Mouse (Mus musculus) lung, postnatal 0 days (tissue): Measurements from ENCODE around the gene Prickle3.

Experiments used
- CTCF ChIP-seq: IDR thresholded peaks from 2 replicates; pipeline ENCODE4 v1.5.1; 2016; ENCODE audit warnings: antibody characterized with exemption, mild to moderate bottlenecking
- EP300 ChIP-seq: IDR thresholded peaks from 2 replicates; pipeline ENCODE4 v1.6.1; 2016; ENCODE audit warnings: antibody characterized with exemption, mild to moderate bottlenecking, control low read depth

DNA sequence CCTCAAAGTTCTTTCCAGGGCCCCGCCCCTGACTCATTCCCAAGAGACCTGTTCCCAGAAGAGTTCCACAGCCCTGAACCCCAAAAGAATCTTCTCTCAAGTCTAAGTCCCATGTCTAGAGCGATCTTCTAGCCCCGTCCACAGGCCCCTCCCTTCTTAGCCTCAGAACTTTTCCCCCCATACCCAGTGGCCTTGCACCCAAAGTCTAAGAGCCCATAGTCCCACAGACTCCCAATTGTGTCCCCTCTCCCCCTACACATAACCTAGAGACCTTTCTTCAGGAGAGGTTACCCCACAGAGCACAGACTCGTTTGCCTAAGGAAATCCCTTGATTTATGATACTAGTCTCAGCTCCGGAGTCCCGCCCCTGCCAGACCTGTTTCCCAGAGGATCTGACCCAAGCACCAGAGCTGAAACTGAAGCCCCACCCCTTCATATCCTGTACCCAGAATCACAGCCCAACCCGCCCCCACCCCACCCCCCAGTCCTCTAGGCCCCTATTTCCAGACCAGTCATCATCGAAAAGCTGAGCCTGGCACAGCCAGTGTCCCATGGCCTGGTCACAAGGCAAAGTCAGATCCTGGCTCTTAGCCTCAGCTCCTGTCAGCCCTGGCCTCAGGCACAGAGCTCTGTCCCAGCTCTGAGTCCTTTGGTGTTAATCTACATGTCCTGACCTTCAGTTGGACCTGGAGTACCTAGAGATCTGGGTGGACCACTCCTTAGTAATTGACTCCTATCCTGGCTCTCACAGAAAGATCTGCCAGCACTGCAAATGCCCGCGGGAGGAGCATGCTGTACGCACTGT is 1.9 kb downstream of the Prickle3 start:
- TF ChIP-seq CTCF = no peak
- TF ChIP-seq EP300 = no peak
